Mouse (Mus musculus): ENCODE measurements around the gene Zfp36l3. TPM values are rescaled to one million over a fixed set of nuclear protein-coding genes. Genes with fewer than 3 reads are reported as not detected.
"Not testable (repeated sequence)": the region's sequence is repeated elsewhere in the genome, so short reads cannot be mapped to it uniquely, and the experiment has no call there.

Zfp36l3 gene
- 0.08 TPM in 1 of 2 replicates, not detected in the other for polyA plus RNA-seq (2012; rRNA removed)

- no peak for TF ChIP-seq POLR2A (IDR thresholded peaks at IDR 0.05; ENCODE audit: low read depth, low read length)
- TF ChIP-seq CTCF (IDR thresholded peaks at IDR 0.05; ENCODE audit: extremely low read depth, insufficient read length, insufficient replicate concordance, low read depth, low read length), result no peak
- Histone ChIP-seq H3K27ac (ENCODE audit: insufficient read depth, low read depth, low read length) (no peak within 1 kb of the TSS), H3K4me3 (ENCODE audit: low read depth, low read length) (no peak within 1 kb of the TSS), H3K27me3 (ENCODE audit: control insufficient read depth, insufficient read depth, low read length) (no peaks in the 10 kb centered on the region), H3K36me3 (ENCODE audit: control insufficient read depth, insufficient read depth, low read length) (no peaks in the 10 kb centered on the region), H3K4me1 (ENCODE audit: control insufficient read depth, insufficient read depth, insufficient read length, low read length) (no peaks in the 10 kb centered on the region)
- 92% methylated on average over 12 of the region's 12 CpGs for WGBS
Measured at GRCm38 (mm10) chrX:53776276-53776675, at the start of gene Zfp36l3. Zfp36l3 (minus strand) TSS chrX:53776394.

- no peak overlapping the region for H3K4me3 ChIP-seq (ENCODE audit: low read depth, low read length)
- 40% methylated on average over 3 of the region's 3 CpGs for WGBS
- no peak overlapping the region for H3K27ac ChIP-seq (ENCODE audit: insufficient read depth, low read depth, low read length)
- H3K27me3 ChIP-seq (ENCODE audit: control insufficient read depth, insufficient read depth, low read length), result no peaks in the 10 kb centered on the region
- H3K36me3 ChIP-seq (ENCODE audit: control insufficient read depth, insufficient read depth, low read length), result no peaks in the 10 kb centered on the region
- TF ChIP-seq CTCF (IDR thresholded peaks at IDR 0.05; ENCODE audit: extremely low read depth, insufficient read length, insufficient replicate concordance, low read depth, low read length) (no peak), POLR2A (IDR thresholded peaks at IDR 0.05; ENCODE audit: low read depth, low read length) (no peak)
- no peaks in the 10 kb centered on the region for H3K4me1 ChIP-seq (ENCODE audit: control insufficient read depth, insufficient read depth, insufficient read length, low read length)
Measured at GRCm38 (mm10) chrX:53799074-53799473, 22.9 kb upstream of the Zfp36l3 start.

- H3K36me3 ChIP-seq (ENCODE audit: control insufficient read depth, insufficient read depth, low read length); H3K4me1 ChIP-seq (ENCODE audit: control insufficient read depth, insufficient read depth, insufficient read length, low read length); H3K27me3 ChIP-seq (ENCODE audit: control insufficient read depth, insufficient read depth, low read length); H3K27ac ChIP-seq (ENCODE audit: insufficient read depth, low read depth, low read length); H3K4me3 ChIP-seq (ENCODE audit: low read depth, low read length): not testable (repeated sequence)
- 68% methylated on average over 11 of the region's 11 CpGs for WGBS
Measured at GRCm38 (mm10) chrX:53797519-53797918, 21.3 kb upstream of the Zfp36l3 start, which contains the start of gene Xlr. Xlr (minus strand) TSS chrX:53797706.

- H3K27ac ChIP-seq (ENCODE audit: insufficient read depth, low read depth, low read length), result no peak within 1 kb of the TSS
- H3K27me3 ChIP-seq (ENCODE audit: control insufficient read depth, insufficient read depth, low read length), result no peaks in the 10 kb centered on the region
- TF ChIP-seq POLR2A (IDR thresholded peaks at IDR 0.05; ENCODE audit: low read depth, low read length) (no peak), CTCF (IDR thresholded peaks at IDR 0.05; ENCODE audit: extremely low read depth, insufficient read length, insufficient replicate concordance, low read depth, low read length) (no peak)
- no peak within 1 kb of the TSS for H3K4me3 ChIP-seq (ENCODE audit: low read depth, low read length)
- H3K4me1 ChIP-seq (ENCODE audit: control insufficient read depth, insufficient read depth, insufficient read length, low read length), result no peaks in the 10 kb centered on the region
- 92% methylated on average over 16 of the region's 16 CpGs for WGBS
- no peaks in the 10 kb centered on the region for H3K36me3 ChIP-seq (ENCODE audit: control insufficient read depth, insufficient read depth, low read length)
Measured at GRCm38 (mm10) chrX:53757736-53758135, 18.5 kb downstream of the Zfp36l3 start, which contains the start of gene 1700013H16Rik. 1700013H16Rik (minus strand) TSS chrX:53757831.

- H3K4me1 ChIP-seq (ENCODE audit: control insufficient read depth, insufficient read depth, insufficient read length, low read length), result no peaks in the 10 kb centered on the region
- no peaks in the 10 kb centered on the region for H3K27me3 ChIP-seq (ENCODE audit: control insufficient read depth, insufficient read depth, low read length)
- H3K27ac ChIP-seq (ENCODE audit: insufficient read depth, low read depth, low read length), result no peak overlapping the region
- H3K4me3 ChIP-seq (ENCODE audit: low read depth, low read length), result no peak overlapping the region
- no peaks in the 10 kb centered on the region for H3K36me3 ChIP-seq (ENCODE audit: control insufficient read depth, insufficient read depth, low read length)
- 100% methylated on average over 1 of the region's 1 CpGs for WGBS
- TF ChIP-seq CTCF (IDR thresholded peaks at IDR 0.05; ENCODE audit: extremely low read depth, insufficient read length, insufficient replicate concordance, low read depth, low read length), result no peak
- no peak for TF ChIP-seq POLR2A (IDR thresholded peaks at IDR 0.05; ENCODE audit: low read depth, low read length)
Measured at GRCm38 (mm10) chrX:53752851-53753250, 23.3 kb downstream of the Zfp36l3 start.

GRCm38 (mm10) chrX:53728967-53729366 is 47.2 kb downstream of the Zfp36l3 start:
- no peaks in the 10 kb centered on the region for H3K4me1 ChIP-seq (ENCODE audit: control insufficient read depth, insufficient read depth, insufficient read length, low read length)
- no peaks in the 10 kb centered on the region for H3K27me3 ChIP-seq (ENCODE audit: control insufficient read depth, insufficient read depth, low read length)
- WGBS, result 68% methylated on average over 2 of the region's 2 CpGs
- H3K27ac ChIP-seq (ENCODE audit: insufficient read depth, low read depth, low read length), result no peak overlapping the region
- TF ChIP-seq POLR2A (IDR thresholded peaks at IDR 0.05; ENCODE audit: low read depth, low read length) (no peak), CTCF (IDR thresholded peaks at IDR 0.05; ENCODE audit: extremely low read depth, insufficient read length, insufficient replicate concordance, low read depth, low read length) (no peak)
- H3K36me3 ChIP-seq (ENCODE audit: control insufficient read depth, insufficient read depth, low read length), result no peaks in the 10 kb centered on the region
- H3K4me3 ChIP-seq (ENCODE audit: low read depth, low read length), result no peak overlapping the region

- no peak within 1 kb of the TSS for H3K4me3 ChIP-seq (ENCODE audit: low read depth, low read length)
- no peaks in the 10 kb centered on the region for H3K27me3 ChIP-seq (ENCODE audit: control insufficient read depth, insufficient read depth, low read length)
- WGBS, result 81% methylated on average over 11 of the region's 11 CpGs
- no peak within 1 kb of the TSS for H3K27ac ChIP-seq (ENCODE audit: insufficient read depth, low read depth, low read length)
- no peaks in the 10 kb centered on the region for H3K36me3 ChIP-seq (ENCODE audit: control insufficient read depth, insufficient read depth, low read length)
- TF ChIP-seq POLR2A (IDR thresholded peaks at IDR 0.05; ENCODE audit: low read depth, low read length), result no peak
- TF ChIP-seq CTCF (IDR thresholded peaks at IDR 0.05; ENCODE audit: extremely low read depth, insufficient read length, insufficient replicate concordance, low read depth, low read length), result no peak
- H3K4me1 ChIP-seq (ENCODE audit: control insufficient read depth, insufficient read depth, insufficient read length, low read length), result no peaks in the 10 kb centered on the region
Measured at GRCm38 (mm10) chrX:53724596-53724995, 51.6 kb downstream of the Zfp36l3 start, which contains the start of gene 4930502E18Rik. 4930502E18Rik (plus strand) TSS chrX:53724826.

Other genes with a start within 250 kb of the Zfp36l3 start
- 4.2 and 5.9 TPM in 2 replicates for gene Rtl8c, start 168.4 kb downstream of the Zfp36l3 start, polyA plus RNA-seq (2012; rRNA removed)
- not detected in 2 replicates for gene Gm14597, start 167.4 kb downstream of the Zfp36l3 start, polyA plus RNA-seq (2012; rRNA removed)
- 33.9 and 49.8 TPM in 2 replicates for gene Rtl8a, start 132.7 kb downstream of the Zfp36l3 start, polyA plus RNA-seq (2012; rRNA removed)
- 23.9 and 33.9 TPM in 2 replicates for gene Rtl8b, start 106.0 kb downstream of the Zfp36l3 start, polyA plus RNA-seq (2012; rRNA removed)
- gene 4930502E18Rik, start 51.6 kb downstream of the Zfp36l3 start, polyA plus RNA-seq (2012; rRNA removed), result not detected in 2 replicates
- not detected in 2 replicates for gene 1700013H16Rik, start 18.6 kb downstream of the Zfp36l3 start, polyA plus RNA-seq (2012; rRNA removed)
- 0.05 TPM in 1 of 2 replicates, not detected in the other for gene Xlr, start 21.3 kb upstream of the Zfp36l3 start, polyA plus RNA-seq (2012; rRNA removed)